Mouse (Mus musculus) neutrophil, adult 83 days (primary cell): ENCODE measurements around the gene Map7d1. TPM values are rescaled to one million over a fixed set of nuclear protein-coding genes. Genes with fewer than 3 reads are reported as not detected.

Experiments used
- total RNA-seq, 2 experiments: library from RNA; stranded (reverse); gene quantifications; one replicate each; pipeline ENCODE4 v1.2.4; 2023

Map7d1 gene
- total RNA-seq = 100 to 1,000 TPM in 1 of 2 experiments, 10 to 100 TPM in 1; 93.0 to 105 TPM

GRCm38 (mm10) chr4:126256131-126256791 is at the start of gene Map7d1:
Gene Map7d1, minus strand, starts transcription at chr4:126256343.

GRCm38 (mm10) chr4:126286492-126286891 is 30.3 kb upstream of the Map7d1 start, which contains the start of gene Col8a2:
Gene Col8a2, plus strand, starts transcription at chr4:126286793.

GRCm38 (mm10) chr4:126262119-126262807 is 6.1 kb upstream of the Map7d1 start, which contains the start of gene Trappc3:
Gene Trappc3, plus strand, starts transcription at chr4:126262325.

GRCm38 (mm10) chr4:126202303-126203181 is 53.6 kb downstream of the Map7d1 start, which contains the start of gene Thrap3:
Gene Thrap3, minus strand, starts transcription at chr4:126202760.

Other genes with a start within 250 kb of the Map7d1 start
- 1,000 to 10,000 TPM in 1 of 2 experiments, 100 to 1,000 TPM in 1; 994 to 1,173 TPM for gene Csf3r, start 231.8 kb downstream of the Map7d1 start, total RNA-seq
- gene Mrps15, start 209.4 kb downstream of the Map7d1 start, total RNA-seq = 10 to 100 TPM; 41.7 to 42.0 TPM
- gene Oscp1, start 197.8 kb downstream of the Map7d1 start, total RNA-seq = 10 to 100 TPM in 1 of 2 experiments, 1 to 10 TPM in 1; 7.3 to 11.1 TPM
- gene Lsm10, start 159.7 kb downstream of the Map7d1 start, total RNA-seq = 10 to 100 TPM; 30.0 TPM
- 10 to 100 TPM; 59.0 to 63.9 TPM for gene Stk40, start 152.4 kb downstream of the Map7d1 start, total RNA-seq
- gene Eva1b, start 108.6 kb downstream of the Map7d1 start, total RNA-seq = 1 to 10 TPM; 1.5 to 2.8 TPM
- under 1 TPM; 0.20 to 0.46 TPM for gene Sh3d21, start 92.9 kb downstream of the Map7d1 start, total RNA-seq
- 100 to 1,000 TPM; 223 to 234 TPM for gene Thrap3, start 53.6 kb downstream of the Map7d1 start, total RNA-seq
- 10 to 100 TPM; 31.3 to 33.9 TPM for gene Trappc3, start 6.0 kb upstream of the Map7d1 start, total RNA-seq
- not detected for gene Col8a2, start 30.4 kb upstream of the Map7d1 start, total RNA-seq
- 10 to 100 TPM; 12.8 to 14.2 TPM for gene Adprhl2, start 65.4 kb upstream of the Map7d1 start, total RNA-seq
- gene Tekt2, start 69.3 kb upstream of the Map7d1 start, total RNA-seq = not detected
- gene Ago3, start 173.2 kb upstream of the Map7d1 start, total RNA-seq = 10 to 100 TPM in 1 of 2 experiments, 1 to 10 TPM in 1; 6.1 to 12.7 TPM
- gene Ago1, start 212.2 kb upstream of the Map7d1 start, total RNA-seq = 10 to 100 TPM; 14.0 to 14.3 TPM